Mouse (Mus musculus) lung, embryonic 14.5 days (tissue): Measurements from ENCODE around the gene Zgrf1. TPM values are rescaled to one million over a fixed set of nuclear protein-coding genes. Genes with fewer than 3 reads are reported as not detected.

Experiments used
- ATAC-seq: fragments of 200-750 bp; cut with Nextera tagmentation; 2 replicates; pipeline ENCODE4 v1.8.0; 2017; ENCODE audit warnings: mild to moderate bottlenecking, moderate TSS enrichment, moderate library complexity; ENCODE audit not compliant: insufficient read depth
- DNase-seq: peaks from one replicate; pipeline ENCODE4 v3.0.0-alpha.2; 2015
- H3K27ac ChIP-seq: fragments of 300-500 bp; sonication (generic); 2 replicates; pipeline ENCODE4 v1.5.1; 2014; ENCODE audit warnings: low read depth, mild to moderate bottlenecking, moderate library complexity
- H3K27me3 ChIP-seq: fragments of 300-500 bp; sonication (generic); 2 replicates; pipeline ENCODE4 v1.6.1; 2014; ENCODE audit warnings: low read length, control low read depth; ENCODE audit not compliant: insufficient read depth
- H3K36me3 ChIP-seq: fragments of 300-500 bp; sonication (generic); 2 replicates; pipeline ENCODE4 v1.6.1; 2014; ENCODE audit warnings: control low read depth; ENCODE audit not compliant: insufficient read depth
- H3K4me1 ChIP-seq: fragments of 300-500 bp; sonication (generic); 2 replicates; pipeline ENCODE4 v1.6.1; 2014; ENCODE audit warnings: antibody characterized with exemption, control low read depth; ENCODE audit not compliant: insufficient read depth
- H3K4me2 ChIP-seq: fragments of 300-500 bp; sonication (generic); 2 replicates; pipeline ENCODE4 v1.6.1; 2014; ENCODE audit warnings: mild to moderate bottlenecking
- H3K4me3 ChIP-seq: fragments of 300-500 bp; sonication (generic); 2 replicates; pipeline ENCODE4 v1.5.1; 2014; ENCODE audit warnings: low read depth, low read length
- H3K9ac ChIP-seq: fragments of 300-500 bp; sonication (generic); 2 replicates; pipeline ENCODE4 v1.6.1; 2014
- H3K9me3 ChIP-seq: fragments of 300-500 bp; sonication (generic); 2 replicates; pipeline ENCODE4 v1.6.1; 2016; ENCODE audit warnings: low read depth, low read length, control low read depth
- CTCF ChIP-seq: IDR thresholded peaks from 2 replicates; pipeline ENCODE4 v1.5.1; 2016; ENCODE audit warnings: antibody characterized with exemption, low read depth
- WGBS: fragments of 180-500 bp; shearing (Covaris S2); extraction: QIAGEN DNeasy Blood & Tissue Kit; methylation state at CpG from one replicate; pipeline ENCODE4 v1.1.7; 2014; 5-methylcytosine and 5-hydroxymethylcytosine counted together
- polyA plus RNA-seq: library from polyadenylated mRNA; unstranded; fragments of >200 nt; fragmentation: Nextera tagmentation; extraction: Ambion mirVana; gene quantifications from 2 replicates; pipeline ENCODE4 v1.2.1, GENCODE M21; 2014

Gene Zgrf1
- polyA plus RNA-seq, 1 experiment from 2014 or later = 14.0 TPM

- TF ChIP-seq CTCF = no peak
- H3K27me3 ChIP-seq = no peaks in the 10 kb centered on the region
- H3K9me3 ChIP-seq = no peaks in the 10 kb centered on the region
- H3K4me2 ChIP-seq = no peak overlapping the region
- H3K4me3 ChIP-seq = no peak overlapping the region
- WGBS = 85% methylated on average over 4 of the region's 4 CpGs
- DNase-seq (no peak), ATAC-seq (no peak)
- H3K9ac ChIP-seq = no peak overlapping the region
- H3K36me3 ChIP-seq = peaks cover 50% of the 10 kb centered on the region
- H3K27ac ChIP-seq = no peak overlapping the region
- no peaks in the 10 kb centered on the region for H3K4me1 ChIP-seq
Observed at GRCm38 (mm10) chr3:127562974-127563373, 9.7 kb downstream of the Zgrf1 start.

GRCm38 (mm10) chr3:127565129-127565528 lies 11.8 kb downstream of the Zgrf1 start:
- Histone ChIP-seq H3K9me3 (no peaks in the 10 kb centered on the region), H3K4me2 (no peak overlapping the region), H3K9ac (no peak overlapping the region), H3K4me3 (no peak overlapping the region), H3K27ac (no peak overlapping the region), H3K27me3 (no peaks in the 10 kb centered on the region), H3K36me3 (peaks cover 63% of the 10 kb centered on the region), H3K4me1 (no peaks in the 10 kb centered on the region)
- TF ChIP-seq CTCF = peak; percentile 25; the same call in 1 of the 2 replicates
- DNase-seq = peak; percentile 31
- ATAC-seq = no peak; the same call in 1 of the 2 replicates
- 70% methylated on average over 3 of the region's 3 CpGs for WGBS

- no peak overlapping the region for H3K27ac ChIP-seq
- 55% methylated on average over 4 of the region's 4 CpGs for WGBS
- H3K27me3 ChIP-seq = no peaks in the 10 kb centered on the region
- peaks cover 54% of the 10 kb centered on the region for H3K36me3 ChIP-seq
- H3K4me2 ChIP-seq = no peak overlapping the region
- TF ChIP-seq CTCF = peak; percentile 65
- no peak overlapping the region for H3K4me3 ChIP-seq
- H3K9me3 ChIP-seq = no peaks in the 10 kb centered on the region
- DNase-seq (peak; percentile 83), ATAC-seq (peak; percentile 49)
- no peaks in the 10 kb centered on the region for H3K4me1 ChIP-seq
- no peak overlapping the region for H3K9ac ChIP-seq
Observed at GRCm38 (mm10) chr3:127572557-127572956, 19.3 kb downstream of the Zgrf1 start.

GRCm38 (mm10) chr3:127597136-127597535 lies 43.8 kb downstream of the Zgrf1 start:
- Histone ChIP-seq H3K4me1 (no peaks in the 10 kb centered on the region), H3K27me3 (no peaks in the 10 kb centered on the region), H3K4me3 (no peak overlapping the region), H3K36me3 (peaks cover 52% of the 10 kb centered on the region), H3K9ac (no peak overlapping the region), H3K27ac (no peak overlapping the region), H3K9me3 (no peaks in the 10 kb centered on the region), H3K4me2 (no peak overlapping the region)
- no peak for TF ChIP-seq CTCF
- ATAC-seq = no peak
- WGBS = 68% methylated on average over 1 of the region's 1 CpGs
- DNase-seq = no peak

- no peak for ATAC-seq
- H3K36me3 ChIP-seq = peaks cover 53% of the 10 kb centered on the region
- 87% methylated on average over 2 of the region's 2 CpGs for WGBS
- H3K4me1 ChIP-seq = no peaks in the 10 kb centered on the region
- DNase-seq = no peak
- H3K9me3 ChIP-seq = no peaks in the 10 kb centered on the region
- H3K27ac ChIP-seq = no peak overlapping the region
- no peak overlapping the region for H3K9ac ChIP-seq
- no peaks in the 10 kb centered on the region for H3K27me3 ChIP-seq
- H3K4me2 ChIP-seq = no peak overlapping the region
- peak; percentile 35; the same call in 1 of the 2 replicates for TF ChIP-seq CTCF
- no peak overlapping the region for H3K4me3 ChIP-seq
Observed at GRCm38 (mm10) chr3:127608109-127608508, 54.8 kb downstream of the Zgrf1 start.

GRCm38 (mm10) chr3:127625296-127625695 lies 72.0 kb downstream of the Zgrf1 start:
- peak; percentile 75 for ATAC-seq
- WGBS = under 1% methylated on average over 36 of the region's 36 CpGs
- H3K36me3 ChIP-seq = no peaks in the 10 kb centered on the region

GRCm38 (mm10) chr3:127625701-127626399 lies 72.6 kb downstream of the Zgrf1 start:
- H3K27me3 ChIP-seq = peaks cover 55% of the 10 kb centered on the region
- DNase-seq (peak; percentile 39), ATAC-seq (peak; percentile 39; the same call in 1 of the 2 replicates)
- H3K36me3 ChIP-seq = no peaks in the 10 kb centered on the region
- no peak for TF ChIP-seq CTCF
- H3K9me3 ChIP-seq = no peaks in the 10 kb centered on the region
- peak overlapping the region; percentile 72 for H3K4me2 ChIP-seq
- no peak overlapping the region for H3K27ac ChIP-seq
- H3K4me1 ChIP-seq = peaks cover 3% of the 10 kb centered on the region; the same call in 1 of the 2 replicates
- 1% methylated on average over 28 of the region's 28 CpGs for WGBS
- H3K9ac ChIP-seq = no peak overlapping the region
- peak overlapping the region; percentile 36 for H3K4me3 ChIP-seq

More at GRCm38 (mm10) chr3:127625296-127625695, 72.0 kb downstream of the Zgrf1 start:
- Histone ChIP-seq H3K27me3 (peaks cover 50% of the 10 kb centered on the region), H3K9ac (no peak overlapping the region), H3K4me1 (peaks cover 3% of the 10 kb centered on the region; the same call in 1 of the 2 replicates), H3K27ac (no peak overlapping the region), H3K9me3 (no peaks in the 10 kb centered on the region), H3K4me3 (peak overlapping the region; percentile 36), H3K4me2 (peak overlapping the region; percentile 72)
- peak; percentile 85 for DNase-seq
- peak; percentile 81 for TF ChIP-seq CTCF
